Mouse (Mus musculus): Measurements from ENCODE around the gene E030018B13Rik.

- TF ChIP-seq CTCF (IDR thresholded peaks at IDR 0.05; ENCODE audit: low read depth, low read length): no peak
- TF ChIP-seq GATA2 (IDR thresholded peaks at IDR 0.05; ENCODE audit: borderline replicate concordance, low read depth, low read length): no peak
- no peak for TF ChIP-seq POLR2AphosphoS5 (IDR thresholded peaks at IDR 0.05; ENCODE audit: insufficient replicate concordance, low read depth, low read length)
- no peak for TF ChIP-seq TAL1 (conservative IDR thresholded peaks at IDR 0.05; ENCODE audit: low read depth, low read length)
- no peak for TF ChIP-seq GATA1 (IDR thresholded peaks at IDR 0.05; ENCODE audit: borderline replicate concordance, low read length)
Observed at GRCm38 (mm10) chr7:63964121-63964520, 47.5 kb downstream of the E030018B13Rik start.
